ENCODE assay signal across 8 mouse cellular contexts in genomic region chr7:19628536-19629360, GRCm38 (mm10). TPM values are rescaled to one million over a fixed set of nuclear protein-coding genes. Genes with fewer than 3 reads are reported as not detected.
DNase-seq lines count a peak whose midpoint lies in the region; ATAC-seq lines count a peak whose summit lies in the region.

No protein-coding gene starts in this region.

- peak; percentile 98 for DNase-seq in NIH3T3 (ENCODE audit: low read depth)
- peak; percentile 90 to 93 for DNase-seq in cerebellum, postnatal 10 days
- peak; percentile 89 to 90 for DNase-seq in frontal cortex, postnatal 10 days (ENCODE audit: low spot score in 2 of 2)
- peak; percentile 86 to 91 for DNase-seq in layer of hippocampus, postnatal 14 days (ENCODE audit: low spot score in 2 of 2)
- DNase-seq in lung, postnatal 14 days, result peak; percentile 98
- DNase-seq in retina, adult 2 months (ENCODE audit: low read depth, low spot score), result peak; percentile 82
- peak; percentile 95 to 96 for DNase-seq in thymus, postnatal 36 days

- peaks cover 4% of the 10 kb centered on the region; the same call in 1 of the 2 replicates for H3K4me1 ChIP-seq in hindbrain, embryonic 12.5 days

- H3K4me2 ChIP-seq in hindbrain, embryonic 12.5 days (replicated peaks), result peak overlapping the region; percentile 93

- under 1% methylated on average over 57 of the region's 57 CpGs for WGBS in hindbrain, embryonic 12.5 days

- H3K9ac ChIP-seq in hindbrain, embryonic 12.5 days, result peak overlapping the region; percentile 59

- H3K9me3 ChIP-seq in hindbrain, embryonic 12.5 days (replicated peaks), result no peaks in the 10 kb centered on the region

- peaks cover 18% of the 10 kb centered on the region for H3K36me3 ChIP-seq in hindbrain, embryonic 12.5 days

- peak overlapping the region; percentile 84 for H3K27ac ChIP-seq in hindbrain, embryonic 12.5 days

- H3K27me3 ChIP-seq in hindbrain, embryonic 12.5 days, result 0 out of 2 replicates have a peak, but pooled peaks cover 2% of the 10 kb centered on the region

- peak; percentile 91 for ATAC-seq in hindbrain, embryonic 12.5 days (ENCODE audit: low FRiP score)

- H3K4me3 ChIP-seq in hindbrain, embryonic 12.5 days, result peak overlapping the region; percentile 80

RNA-seq across cellular contexts. Expression of gene Relb, which starts 0.5 kb away (rescaled TPM):
- polyA plus RNA-seq in hindbrain, embryonic 12.5 days (2016; fragmentation: Nextera tagmentation; extraction: Ambion mirVana), result 5.9 and 6.5 TPM in 2 replicates
- 10 to 100 TPM in 1 of 2 experiments, 1 to 10 TPM in 1; 9.9 to 10.5 TPM for total RNA-seq in layer of hippocampus, postnatal 14 days (2021)

RNA-seq across cellular contexts. Expression of gene Clasrp, which starts 24.5 kb away (rescaled TPM):
- polyA plus RNA-seq in hindbrain, embryonic 12.5 days (2016; fragmentation: Nextera tagmentation; extraction: Ambion mirVana), result 70.1 and 73.6 TPM in 2 replicates
- total RNA-seq in layer of hippocampus, postnatal 14 days (2021), result 10 to 100 TPM; 85.8 to 95.0 TPM

RNA-seq across cellular contexts. Expression of gene Clptm1, which starts 36.1 kb away (rescaled TPM):
- polyA plus RNA-seq in hindbrain, embryonic 12.5 days (2016; fragmentation: Nextera tagmentation; extraction: Ambion mirVana), result 112 and 115 TPM in 2 replicates
- total RNA-seq in layer of hippocampus, postnatal 14 days (2021), result 100 to 1,000 TPM; 151 to 160 TPM

RNA-seq across cellular contexts. Expression of gene Apoc2, which starts 49.0 kb away (rescaled TPM):
- 0.46 TPM in 1 of 2 replicates, not detected in the other for polyA plus RNA-seq in hindbrain, embryonic 12.5 days (2016; fragmentation: Nextera tagmentation; extraction: Ambion mirVana)
- total RNA-seq in layer of hippocampus, postnatal 14 days (2021), result not detected

RNA-seq across cellular contexts. Expression of gene Gemin7, which starts 51.4 kb away (rescaled TPM):
- 121 and 145 TPM in 2 replicates for polyA plus RNA-seq in hindbrain, embryonic 12.5 days (2016; fragmentation: Nextera tagmentation; extraction: Ambion mirVana)
- 10 to 100 TPM; 39.8 to 43.3 TPM for total RNA-seq in layer of hippocampus, postnatal 14 days (2021)

Comparison
In these comparisons a context has a peak if more than half of its experiments do, and no peak if none do; other contexts are left out.
1. Peak in every context shown above with its lines: DNase-seq, ATAC-seq, H3K4me3 ChIP-seq and H3K27ac ChIP-seq.